18 mouse cellular contexts compared by ENCODE assay signal in genomic region chr7:56010318-56011017, GRCm38 (mm10). TPM values are rescaled to one million over a fixed set of nuclear protein-coding genes. Genes with fewer than 3 reads are reported as not detected.
DNase-seq lines count a peak whose midpoint lies in the region; ATAC-seq and TF ChIP-seq lines count a peak whose summit lies in the region.
"Had no signal": no experiment of that assay in that cellular context is flagged by ENCODE, and none has a peak within 500 bp of the region (broad histone marks: within the 10 kb centered on the region; RNA-seq: fewer than 3 reads in every experiment).

No protein-coding gene starts in this region.

- H3K4me2 ChIP-seq in kidney, embryonic 16.5 days (replicated peaks; ENCODE audit: low read depth, low read length), result no peak overlapping the region
- no peak overlapping the region for H3K4me2 ChIP-seq in lung, embryonic 15.5 days
- no peak overlapping the region for H3K4me2 ChIP-seq in stomach, postnatal 0 days (replicated peaks; ENCODE audit: low read depth)
- no peak overlapping the region for H3K4me2 ChIP-seq in midbrain, embryonic 16.5 days (ENCODE audit: low read length)
- H3K4me2 ChIP-seq: heart, embryonic 12.5 days; hindbrain, embryonic 15.5 days; midbrain, embryonic 15.5 days had no signal

- 69% methylated on average over 4 of the region's 4 CpGs for WGBS in cerebellum, adult 2 months
- 70% methylated on average over 4 of the region's 4 CpGs for WGBS in kidney, embryonic 16.5 days
- WGBS in lung, embryonic 15.5 days, result 64% methylated on average over 4 of the region's 4 CpGs
- 78% methylated on average over 4 of the region's 4 CpGs for WGBS in stomach, postnatal 0 days
- 81% methylated on average over 4 of the region's 4 CpGs for WGBS in midbrain, embryonic 16.5 days

- peaks cover 3% of the 10 kb centered on the region; the same call in 1 of the 2 replicates for H3K4me1 ChIP-seq in cerebellum, adult 2 months (ENCODE audit: control insufficient read depth, insufficient read depth, low read length)
- H3K4me1 ChIP-seq in kidney, embryonic 16.5 days (ENCODE audit: insufficient read depth, low read length), result no peaks in the 10 kb centered on the region
- no peaks in the 10 kb centered on the region for H3K4me1 ChIP-seq in lung, embryonic 15.5 days
- no peaks in the 10 kb centered on the region for H3K4me1 ChIP-seq in stomach, postnatal 0 days (replicated peaks; ENCODE audit: control insufficient read depth, insufficient read depth)
- no peaks in the 10 kb centered on the region for H3K4me1 ChIP-seq in midbrain, embryonic 16.5 days (ENCODE audit: control insufficient read depth, insufficient read depth, low read length)
- H3K4me1 ChIP-seq: forebrain, embryonic 10.5 days; heart, embryonic 12.5 days; hindbrain, embryonic 15.5 days had no signal

- H3K27ac ChIP-seq in cerebellum, adult 2 months (ENCODE audit: insufficient read depth, low read length), result 0 out of 2 replicates have a peak overlapping the region, but pooled peaks have one; percentile 0
- H3K27ac ChIP-seq in kidney, embryonic 16.5 days (ENCODE audit: low read length), result no peak overlapping the region
- no peak overlapping the region for H3K27ac ChIP-seq in lung, embryonic 15.5 days
- no peak overlapping the region for H3K27ac ChIP-seq in stomach, postnatal 0 days (replicated peaks)
- no peak overlapping the region for H3K27ac ChIP-seq in midbrain, embryonic 16.5 days (ENCODE audit: low read length)
- H3K27ac ChIP-seq: forebrain, embryonic 10.5 days; hindbrain, embryonic 15.5 days; kidney, postnatal 0 days; midbrain, embryonic 15.5 days had no signal

- H3K36me3 ChIP-seq in kidney, embryonic 16.5 days (ENCODE audit: insufficient read depth, low read length), result no peaks in the 10 kb centered on the region
- H3K36me3 ChIP-seq in lung, embryonic 15.5 days, result no peaks in the 10 kb centered on the region
- H3K36me3 ChIP-seq in stomach, postnatal 0 days (ENCODE audit: control insufficient read depth, insufficient read depth, low read length), result no peaks in the 10 kb centered on the region
- 0 out of 2 replicates have a peak, but pooled peaks cover 2% of the 10 kb centered on the region for H3K36me3 ChIP-seq in midbrain, embryonic 16.5 days (ENCODE audit: control insufficient read depth, insufficient read depth, low read length)
- H3K36me3 ChIP-seq: forebrain, embryonic 10.5 days; heart, embryonic 12.5 days; hindbrain, embryonic 15.5 days; midbrain, embryonic 15.5 days had no signal

- no peaks in the 10 kb centered on the region for H3K27me3 ChIP-seq in cerebellum, adult 2 months (ENCODE audit: control insufficient read depth, insufficient read depth, low read length)
- H3K27me3 ChIP-seq in kidney, embryonic 16.5 days (ENCODE audit: insufficient read depth, low read length), result no peaks in the 10 kb centered on the region
- H3K27me3 ChIP-seq in lung, embryonic 15.5 days, result no peaks in the 10 kb centered on the region
- no peaks in the 10 kb centered on the region for H3K27me3 ChIP-seq in stomach, postnatal 0 days (ENCODE audit: control insufficient read depth, insufficient read depth, low read length)
- no peaks in the 10 kb centered on the region for H3K27me3 ChIP-seq in midbrain, embryonic 16.5 days (ENCODE audit: control insufficient read depth, insufficient read depth, low read depth, low read length)
- H3K27me3 ChIP-seq: CH12.LX; heart, embryonic 12.5 days; hindbrain, embryonic 15.5 days; midbrain, embryonic 15.5 days had no signal

- DNase-seq in cerebellum, adult 2 months, result no peak
- DNase-seq in cerebellum, postnatal 4 days (ENCODE audit: low spot score in 2 of 2), result no peak
- peak; percentile 4 for DNase-seq in kidney, postnatal 14 days
- no peak for DNase-seq in lung, adult 18-20 months
- DNase-seq in stomach, postnatal 0 days (ENCODE audit: low spot score), result peak; percentile 20
- DNase-seq: cerebellum, adult 9-10 months; gastrocnemius, postnatal 10 days; thymus, adult 2 months had no signal

- H3K9ac ChIP-seq in kidney, embryonic 16.5 days (replicated peaks; ENCODE audit: low read length), result no peak overlapping the region
- H3K9ac ChIP-seq in lung, embryonic 15.5 days, result no peak overlapping the region
- H3K9ac ChIP-seq in stomach, postnatal 0 days (ENCODE audit: low read length), result no peak overlapping the region
- no peak overlapping the region for H3K9ac ChIP-seq in midbrain, embryonic 16.5 days (ENCODE audit: low read depth, low read length)
- H3K9ac ChIP-seq: heart, embryonic 12.5 days; hindbrain, embryonic 15.5 days; midbrain, embryonic 15.5 days had no signal

- TF ChIP-seq EP300 in stomach, postnatal 0 days (optimal IDR thresholded peaks at IDR 0.05), result no peak

- no peak for TF ChIP-seq POLR2A in cerebellum, adult 2 months (IDR thresholded peaks at IDR 0.05; ENCODE audit: borderline replicate concordance, insufficient read depth, low read length)

- TF ChIP-seq CTCF in cerebellum, adult 2 months (IDR thresholded peaks at IDR 0.05; ENCODE audit: borderline replicate concordance, insufficient read depth, low read depth, low read length), result no peak
- no peak for TF ChIP-seq CTCF in stomach, postnatal 0 days (IDR thresholded peaks at IDR 0.05; ENCODE audit: low read depth)

- no peaks in the 10 kb centered on the region for H3K9me3 ChIP-seq in kidney, embryonic 16.5 days (ENCODE audit: low read length)
- no peaks in the 10 kb centered on the region for H3K9me3 ChIP-seq in lung, embryonic 15.5 days
- no peaks in the 10 kb centered on the region for H3K9me3 ChIP-seq in stomach, postnatal 0 days (ENCODE audit: control insufficient read depth, low read length)
- H3K9me3 ChIP-seq in midbrain, embryonic 16.5 days (replicated peaks; ENCODE audit: control insufficient read depth, low read length, poor library complexity, severe bottlenecking), result peaks cover 4% of the 10 kb centered on the region; the same call in 1 of the 2 replicates
- H3K9me3 ChIP-seq: forebrain, embryonic 10.5 days; hindbrain, embryonic 15.5 days; midbrain, embryonic 15.5 days had no signal

- ATAC-seq in kidney, embryonic 16.5 days (ENCODE audit: low FRiP score, low TSS enrichment), result no peak
- ATAC-seq in lung, embryonic 15.5 days (ENCODE audit: borderline replicate concordance, extremely low read depth, low FRiP score, low TSS enrichment), result peak; percentile 19; the same call in 1 of the 2 replicates
- ATAC-seq in stomach, postnatal 0 days (ENCODE audit: low FRiP score, low TSS enrichment), result peak; percentile 42; the same call in 1 of the 2 replicates
- ATAC-seq in midbrain, embryonic 16.5 days, result no peak
- ATAC-seq: lung, postnatal 0 days; midbrain, embryonic 15.5 days had no signal

- no peak overlapping the region for H3K4me3 ChIP-seq in cerebellum, adult 2 months (replicated peaks; ENCODE audit: insufficient read depth, low read depth, low read length)
- H3K4me3 ChIP-seq in kidney, embryonic 16.5 days (ENCODE audit: low read length), result no peak overlapping the region
- no peak overlapping the region for H3K4me3 ChIP-seq in lung, embryonic 15.5 days
- H3K4me3 ChIP-seq in stomach, postnatal 0 days (ENCODE audit: low read depth, low read length), result no peak overlapping the region
- no peak overlapping the region for H3K4me3 ChIP-seq in midbrain, embryonic 16.5 days (ENCODE audit: low read depth, low read length)
- H3K4me3 ChIP-seq: forebrain, embryonic 10.5 days; heart, embryonic 12.5 days; hindbrain, embryonic 15.5 days; midbrain, embryonic 15.5 days had no signal

RNA-seq across cellular contexts. Expression of gene Nipa1, which starts 9.3 kb away (rescaled TPM):
- 28.8 and 30.7 TPM in 2 replicates for polyA plus RNA-seq in cerebellum, adult 2 months (2012; rRNA removed)
- polyA plus RNA-seq in kidney, embryonic 16.5 days (2015; fragmentation: Nextera tagmentation; extraction: Ambion mirVana), result 4.4 and 5.9 TPM in 2 replicates
- polyA plus RNA-seq in lung, embryonic 15.5 days (2015; fragmentation: Nextera tagmentation; extraction: Ambion mirVana), result 7.3 and 8.0 TPM in 2 replicates
- 6.3 and 6.4 TPM in 2 replicates for polyA plus RNA-seq in stomach, postnatal 0 days (2015; fragmentation: Nextera tagmentation; extraction: Ambion mirVana)
- 32.0 and 33.2 TPM in 2 replicates for polyA plus RNA-seq in midbrain, embryonic 16.5 days (2015; fragmentation: Nextera tagmentation; extraction: Ambion mirVana)

RNA-seq across cellular contexts. Expression of gene Herc2, which starts 39.5 kb away (rescaled TPM):
- polyA plus RNA-seq in cerebellum, adult 2 months (2012; rRNA removed), result 55.4 and 66.0 TPM in 2 replicates
- 19.2 and 26.9 TPM in 2 replicates for polyA plus RNA-seq in kidney, embryonic 16.5 days (2015; fragmentation: Nextera tagmentation; extraction: Ambion mirVana)
- 21.4 and 22.3 TPM in 2 replicates for polyA plus RNA-seq in lung, embryonic 15.5 days (2015; fragmentation: Nextera tagmentation; extraction: Ambion mirVana)
- polyA plus RNA-seq in stomach, postnatal 0 days (2015; fragmentation: Nextera tagmentation; extraction: Ambion mirVana), result 10.9 and 11.9 TPM in 2 replicates
- 51.5 and 53.1 TPM in 2 replicates for polyA plus RNA-seq in midbrain, embryonic 16.5 days (2015; fragmentation: Nextera tagmentation; extraction: Ambion mirVana)

RNA-seq across cellular contexts. Expression of gene Nipa2, which starts 48.2 kb away (rescaled TPM):
- polyA plus RNA-seq in cerebellum, adult 2 months (2012; rRNA removed), result 19.5 and 20.5 TPM in 2 replicates
- polyA plus RNA-seq in kidney, embryonic 16.5 days (2015; fragmentation: Nextera tagmentation; extraction: Ambion mirVana), result 40.6 and 42.8 TPM in 2 replicates
- polyA plus RNA-seq in lung, embryonic 15.5 days (2015; fragmentation: Nextera tagmentation; extraction: Ambion mirVana), result 46.1 and 46.3 TPM in 2 replicates
- 38.0 and 39.2 TPM in 2 replicates for polyA plus RNA-seq in stomach, postnatal 0 days (2015; fragmentation: Nextera tagmentation; extraction: Ambion mirVana)
- 33.4 and 34.6 TPM in 2 replicates for polyA plus RNA-seq in midbrain, embryonic 16.5 days (2015; fragmentation: Nextera tagmentation; extraction: Ambion mirVana)

Comparison
In these comparisons a context has a peak if more than half of its experiments do, and no peak if none do; other contexts are left out.
1. DNase-seq: peak in kidney, postnatal 14 days (single experiment) and stomach, postnatal 0 days (single experiment); none in cerebellum, adult 2 months (0 of 2), cerebellum, postnatal 4 days (0 of 2) and lung, adult 18-20 months (0 of 2).
2. ATAC-seq: peak in lung, embryonic 15.5 days (single experiment) and stomach, postnatal 0 days (single experiment); none in kidney, embryonic 16.5 days (single experiment) and midbrain, embryonic 16.5 days (single experiment).